Mouse (Mus musculus) midbrain, embryonic 14.5 days (tissue): Measurements from ENCODE around the gene Esrp2. TPM values are rescaled to one million over a fixed set of nuclear protein-coding genes. Genes with fewer than 3 reads are reported as not detected.

Experiments
- ATAC-seq: fragments of 200-750 bp; cut with Nextera tagmentation; 2 replicates; pipeline ENCODE4 v1.8.0; 2017; ENCODE audit warnings: moderate number of reproducible peaks, moderate library complexity; ENCODE audit not compliant: low FRiP score, low TSS enrichment
- DNase-seq: peaks from one replicate; pipeline ENCODE4 v3.0.0-alpha.2; 2015
- H3K27ac ChIP-seq: fragments of 300-500 bp; sonication (generic); replicated peaks from 2 replicates; pipeline ENCODE4 v1.5.1; 2014; ENCODE audit warnings: mild to moderate bottlenecking, low read depth, low read length, moderate library complexity
- H3K27me3 ChIP-seq: fragments of 300-500 bp; sonication (generic); 2 replicates; pipeline ENCODE4 v1.6.1; 2014; ENCODE audit warnings: low read length, control low read depth, mixed read lengths; ENCODE audit not compliant: control insufficient read depth, insufficient read depth
- H3K36me3 ChIP-seq: fragments of 300-500 bp; sonication (generic); 2 replicates; pipeline ENCODE4 v1.6.1; 2014; ENCODE audit warnings: low read length, control low read depth; ENCODE audit not compliant: control insufficient read depth, insufficient read depth
- H3K4me1 ChIP-seq: fragments of 300-500 bp; sonication (generic); 2 replicates; pipeline ENCODE4 v1.6.1; 2014; ENCODE audit warnings: mild to moderate bottlenecking, antibody characterized with exemption, low read length, control low read depth; ENCODE audit not compliant: control insufficient read depth, insufficient read depth
- H3K4me2 ChIP-seq: fragments of 300-500 bp; sonication (generic); 2 replicates; pipeline ENCODE4 v1.6.1; 2014; ENCODE audit warnings: mild to moderate bottlenecking, low read length, moderate library complexity
- H3K4me3 ChIP-seq: fragments of 300-500 bp; sonication (generic); replicated peaks from 2 replicates; pipeline ENCODE4 v1.5.1; 2014; ENCODE audit warnings: low read depth, low read length
- H3K9ac ChIP-seq: fragments of 300-500 bp; sonication (generic); replicated peaks from 2 replicates; pipeline ENCODE4 v1.6.1; 2014; ENCODE audit warnings: mild to moderate bottlenecking, low read length, moderate library complexity
- H3K9me3 ChIP-seq: fragments of 300-500 bp; sonication (generic); 2 replicates; pipeline ENCODE4 v1.6.1; 2016; ENCODE audit warnings: low read length, control low read depth, mixed read lengths; ENCODE audit not compliant: control insufficient read depth
- WGBS: fragments of 180-500 bp; shearing (Covaris S2); extraction: QIAGEN DNeasy Blood & Tissue Kit; methylation state at CpG from one replicate; pipeline ENCODE4 v1.1.7; 2014; 5-methylcytosine and 5-hydroxymethylcytosine counted together
- polyA plus RNA-seq: library from polyadenylated mRNA; unstranded; fragments of >200 nt; fragmentation: Nextera tagmentation; extraction: Ambion mirVana; gene quantifications from 2 replicates; pipeline ENCODE4 v1.2.1, GENCODE M21; 2014

The Esrp2 gene
- 0.25 TPM in 1 of 2 replicates, not detected in the other for polyA plus RNA-seq

GRCm38 (mm10) chr8:106136156-106137130, at the start of gene Esrp2:
TSS of gene Esrp2 (minus strand) at chr8:106136974.
- WGBS = under 1% methylated on average over 86 of the region's 86 CpGs
- peak within 1 kb of the TSS; percentile 39 for H3K9ac ChIP-seq
- peaks cover 22% of the 10 kb centered on the region for H3K4me1 ChIP-seq
- H3K36me3 ChIP-seq = peaks cover 9% of the 10 kb centered on the region; the same call in 1 of the 2 replicates
- no peak within 1 kb of the TSS for H3K27ac ChIP-seq
- DNase-seq = peak; percentile 29
- H3K4me3 ChIP-seq = peak within 1 kb of the TSS; percentile 45
- no peak for ATAC-seq
- H3K4me2 ChIP-seq = peak within 1 kb of the TSS; percentile 78
- no peaks in the 10 kb centered on the region for H3K9me3 ChIP-seq
- peaks cover 69% of the 10 kb centered on the region for H3K27me3 ChIP-seq

- no peak overlapping the region for H3K9ac ChIP-seq
- no peaks in the 10 kb centered on the region for H3K9me3 ChIP-seq
- no peaks in the 10 kb centered on the region for H3K27me3 ChIP-seq
- no peaks in the 10 kb centered on the region for H3K4me1 ChIP-seq
- WGBS = 97% methylated on average over 3 of the region's 3 CpGs
- no peak overlapping the region for H3K4me2 ChIP-seq
- peaks cover 44% of the 10 kb centered on the region for H3K36me3 ChIP-seq
- ATAC-seq (no peak), DNase-seq (no peak)
- no peak overlapping the region for H3K4me3 ChIP-seq
- H3K27ac ChIP-seq = no peak overlapping the region
These were observed 49.6 kb upstream of the Esrp2 start for GRCm38 (mm10) chr8:106186394-106186793.

GRCm38 (mm10) chr8:106185628-106186270, 49.0 kb upstream of the Esrp2 start:
- Histone ChIP-seq H3K36me3 (peaks cover 44% of the 10 kb centered on the region), H3K4me1 (no peaks in the 10 kb centered on the region), H3K9me3 (no peaks in the 10 kb centered on the region), H3K27me3 (no peaks in the 10 kb centered on the region), H3K9ac (no peak overlapping the region), H3K4me2 (no peak overlapping the region), H3K27ac (no peak overlapping the region), H3K4me3 (no peak overlapping the region)
- DNase-seq = no peak
- WGBS = 93% methylated on average over 8 of the region's 8 CpGs
- no peak for ATAC-seq

DNA sequence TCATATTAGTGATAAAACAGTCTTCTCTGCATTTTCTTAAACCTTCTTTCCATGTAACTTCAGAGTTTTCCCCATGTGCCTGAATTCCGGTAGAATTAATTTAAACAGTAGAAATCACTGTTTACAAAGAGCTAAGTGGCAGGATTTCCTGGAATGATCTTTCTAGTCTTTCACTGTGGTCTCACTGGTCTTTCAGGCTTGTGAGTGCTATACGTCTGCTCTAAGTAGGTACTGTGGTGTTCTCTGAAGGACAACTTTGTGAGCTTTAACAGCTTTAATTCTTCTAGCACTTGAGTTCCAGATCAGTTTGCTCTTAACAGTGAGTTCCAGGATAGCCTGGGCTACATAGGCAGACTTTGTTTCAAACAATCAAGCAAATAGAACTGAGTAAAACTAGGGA, 41.7 kb upstream of the Esrp2 start:
- H3K27me3 ChIP-seq = no peaks in the 10 kb centered on the region
- 83% methylated on average over 2 of the region's 2 CpGs for WGBS
- no peak for ATAC-seq

DNA sequence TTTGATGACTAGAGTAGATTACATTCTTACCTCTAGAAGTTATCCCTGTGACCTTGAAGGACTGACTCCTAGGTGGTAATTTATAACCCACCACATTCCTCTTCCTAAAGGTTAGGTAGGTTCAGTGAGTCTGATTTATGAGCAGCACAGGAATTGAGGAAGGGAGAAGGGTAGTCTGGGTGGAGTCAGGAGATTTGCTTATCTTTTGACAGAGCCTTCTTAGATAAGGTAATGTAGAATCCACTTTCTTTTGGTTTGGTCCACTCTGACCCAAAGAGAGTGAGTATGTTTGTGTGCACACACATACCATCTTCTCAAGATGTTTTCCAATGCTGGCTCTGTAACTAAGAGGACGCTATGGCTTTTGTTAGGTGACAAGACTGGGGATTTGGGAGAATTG, 40.8 kb upstream of the Esrp2 start:
- ATAC-seq = no peak
- no peak overlapping the region for H3K4me3 ChIP-seq
- 84% methylated on average over 1 of the region's 1 CpGs for WGBS
- H3K4me1 ChIP-seq = peaks cover 8% of the 10 kb centered on the region
- no peaks in the 10 kb centered on the region for H3K9me3 ChIP-seq
- peaks cover 17% of the 10 kb centered on the region for H3K36me3 ChIP-seq
- H3K27ac ChIP-seq = no peak overlapping the region
- H3K4me2 ChIP-seq = no peak overlapping the region
- DNase-seq = no peak
- H3K27me3 ChIP-seq = no peaks in the 10 kb centered on the region
- H3K9ac ChIP-seq = no peak overlapping the region

More for the DNA sequence above, 41.7 kb upstream of the Esrp2 start:
- Histone ChIP-seq H3K4me1 (peaks cover 8% of the 10 kb centered on the region), H3K9me3 (no peaks in the 10 kb centered on the region), H3K9ac (no peak overlapping the region), H3K27ac (no peak overlapping the region), H3K36me3 (peaks cover 17% of the 10 kb centered on the region), H3K4me2 (no peak overlapping the region), H3K4me3 (no peak overlapping the region)
- no peak for DNase-seq

DNA sequence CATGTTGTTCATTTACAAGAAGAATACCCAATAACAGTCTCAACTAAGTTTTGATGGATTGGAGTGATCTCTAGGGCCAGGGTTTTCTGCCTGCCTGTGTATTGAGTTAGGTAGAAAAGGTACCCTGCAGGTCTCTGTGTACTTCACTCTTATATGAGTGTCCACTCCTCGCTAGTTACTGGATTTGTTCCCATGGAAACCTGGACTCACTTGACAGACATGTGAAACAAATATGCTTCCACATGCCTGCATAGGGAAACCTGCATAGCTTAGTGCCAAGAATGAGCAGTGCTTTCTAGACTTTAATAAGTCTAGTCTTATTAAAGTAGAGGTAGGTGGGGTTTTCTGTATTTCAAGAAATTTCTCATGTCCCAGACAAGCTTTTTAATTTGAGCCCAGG, 40.1 kb upstream of the Esrp2 start:
- Histone ChIP-seq H3K36me3 (peaks cover 11% of the 10 kb centered on the region), H3K27ac (no peak overlapping the region; the same call in 1 of the 2 replicates), H3K4me2 (no peak overlapping the region), H3K9me3 (no peaks in the 10 kb centered on the region), H3K4me1 (peaks cover 8% of the 10 kb centered on the region), H3K4me3 (no peak overlapping the region), H3K9ac (peak overlapping the region; percentile 12; the same call in 1 of the 2 replicates), H3K27me3 (no peaks in the 10 kb centered on the region)
- DNase-seq = peak; percentile 46
- ATAC-seq = no peak
- WGBS = 7% methylated on average over 1 of the region's 1 CpGs

GRCm38 (mm10) chr8:106173566-106173965, 36.8 kb upstream of the Esrp2 start:
- peaks cover 16% of the 10 kb centered on the region for H3K4me1 ChIP-seq
- no peak overlapping the region for H3K4me3 ChIP-seq
- no peaks in the 10 kb centered on the region for H3K27me3 ChIP-seq
- ATAC-seq (no peak), DNase-seq (no peak)
- H3K4me2 ChIP-seq = no peak overlapping the region
- H3K27ac ChIP-seq = no peak overlapping the region
- no peaks in the 10 kb centered on the region for H3K36me3 ChIP-seq
- no peak overlapping the region for H3K9ac ChIP-seq
- H3K9me3 ChIP-seq = no peaks in the 10 kb centered on the region
- 98% methylated on average over 3 of the region's 3 CpGs for WGBS

GRCm38 (mm10) chr8:106169934-106170480, 33.2 kb upstream of the Esrp2 start:
- DNase-seq (no peak), ATAC-seq (no peak)
- Histone ChIP-seq H3K9ac (peak overlapping the region; percentile 93), H3K9me3 (no peaks in the 10 kb centered on the region), H3K4me3 (peak overlapping the region; percentile 77), H3K27me3 (no peaks in the 10 kb centered on the region), H3K36me3 (no peaks in the 10 kb centered on the region), H3K27ac (0 out of 2 replicates have a peak overlapping the region, but pooled peaks have one; percentile 95), H3K4me1 (peaks cover 8% of the 10 kb centered on the region), H3K4me2 (peak overlapping the region; percentile 92)
- 37% methylated on average over 6 of the region's 6 CpGs for WGBS
